Mouse (Mus musculus) heart, embryonic 13.5 days (tissue): Measurements from ENCODE around the gene Coro2a. TPM values are rescaled to one million over a fixed set of nuclear protein-coding genes. Genes with fewer than 3 reads are reported as not detected.
"Not testable (repeated sequence)": the region's sequence is repeated elsewhere in the genome, so short reads cannot be mapped to it uniquely, and the experiment has no call there.

ENCODE experiments used
- ATAC-seq: fragments of 200-750 bp; cut with Nextera tagmentation; 2 replicates; pipeline ENCODE4 v1.8.0; 2017; ENCODE audit warnings: moderate TSS enrichment; ENCODE audit not compliant: insufficient number of reproducible peaks, low FRiP score, low TSS enrichment; ENCODE audit errors: extremely low read depth
- H3K27ac ChIP-seq: fragments of 300-500 bp; sonication (generic); replicated peaks from 2 replicates; pipeline ENCODE4 v1.5.1; 2015; ENCODE audit warnings: moderate library complexity, mild to moderate bottlenecking, inconsistent platforms
- H3K27me3 ChIP-seq: fragments of 300-500 bp; sonication (generic); replicated peaks from 2 replicates; pipeline ENCODE4 v1.6.1; 2015; ENCODE audit warnings: mild to moderate bottlenecking, inconsistent platforms
- H3K36me3 ChIP-seq: fragments of 300-500 bp; sonication (generic); 2 replicates; pipeline ENCODE4 v1.6.1; 2015; ENCODE audit warnings: mild to moderate bottlenecking, inconsistent platforms
- H3K4me1 ChIP-seq: fragments of 300-500 bp; sonication (generic); 2 replicates; pipeline ENCODE4 v1.6.1; 2015; ENCODE audit warnings: inconsistent platforms
- H3K4me2 ChIP-seq: fragments of 300-500 bp; sonication (generic); 2 replicates; pipeline ENCODE4 v1.6.1; 2015; ENCODE audit warnings: inconsistent platforms, mild to moderate bottlenecking, moderate library complexity
- H3K4me3 ChIP-seq: fragments of 300-500 bp; sonication (generic); 2 replicates; pipeline ENCODE4 v1.5.1; 2015; ENCODE audit warnings: moderate library complexity, mild to moderate bottlenecking, inconsistent platforms
- H3K9ac ChIP-seq: fragments of 300-500 bp; sonication (generic); 2 replicates; pipeline ENCODE4 v1.6.1; 2015; ENCODE audit warnings: inconsistent platforms, mild to moderate bottlenecking, moderate library complexity
- H3K9me3 ChIP-seq: fragments of 300-500 bp; sonication (generic); 2 replicates; pipeline ENCODE4 v1.6.1; 2016; ENCODE audit warnings: inconsistent platforms
- WGBS: fragments of 180-500 bp; shearing (Covaris S2); methylation state at CpG from one replicate; pipeline ENCODE4 v1.1.7; 2015; ENCODE audit warnings: mixed read lengths; 5-methylcytosine and 5-hydroxymethylcytosine counted together
- polyA plus RNA-seq: library from polyadenylated mRNA; unstranded; fragments of >200 nt; fragmentation: Nextera tagmentation; extraction: Ambion mirVana; gene quantifications from 2 replicates; pipeline ENCODE4 v1.2.1, GENCODE M21; 2015

The Coro2a gene
- polyA plus RNA-seq, 1 experiment from 2014 or later: 0.76 TPM

GRCm38 (mm10) chr4:46596398-46596797 lies 5.6 kb downstream of the Coro2a start:
- no peak overlapping the region for H3K27ac ChIP-seq
- no peaks in the 10 kb centered on the region for H3K36me3 ChIP-seq
- no peak overlapping the region for H3K4me2 ChIP-seq
- 56% methylated on average over 6 of the region's 6 CpGs for WGBS
- no peak for ATAC-seq
- H3K4me1 ChIP-seq: peaks cover 5% of the 10 kb centered on the region
- H3K27me3 ChIP-seq: peaks cover 75% of the 10 kb centered on the region
- H3K4me3 ChIP-seq: no peak overlapping the region
- no peak overlapping the region for H3K9ac ChIP-seq
- no peaks in the 10 kb centered on the region for H3K9me3 ChIP-seq

- no peak for ATAC-seq
- Histone ChIP-seq H3K4me2 (no peak overlapping the region), H3K9ac (no peak overlapping the region), H3K4me3 (no peak overlapping the region), H3K27ac (no peak overlapping the region), H3K27me3 (peaks cover 53% of the 10 kb centered on the region), H3K36me3 (no peaks in the 10 kb centered on the region), H3K4me1 (no peaks in the 10 kb centered on the region), H3K9me3 (no peaks in the 10 kb centered on the region)
- WGBS: 76% methylated on average over 5 of the region's 5 CpGs
Observed at GRCm38 (mm10) chr4:46594131-46594530, 7.9 kb downstream of the Coro2a start.

- Histone ChIP-seq H3K4me3 (no peak overlapping the region), H3K9ac (no peak overlapping the region), H3K27me3 (peaks cover 46% of the 10 kb centered on the region), H3K4me1 (peaks cover under 1% of the 10 kb centered on the region; the same call in 1 of the 2 replicates), H3K9me3 (no peaks in the 10 kb centered on the region), H3K36me3 (no peaks in the 10 kb centered on the region), H3K4me2 (no peak overlapping the region), H3K27ac (no peak overlapping the region)
- WGBS: 28% methylated on average over 6 of the region's 6 CpGs
- no peak for ATAC-seq
Observed at GRCm38 (mm10) chr4:46593472-46593871, 8.5 kb downstream of the Coro2a start.

- no peak overlapping the region for H3K27ac ChIP-seq
- H3K4me1 ChIP-seq: peaks cover 9% of the 10 kb centered on the region
- H3K27me3 ChIP-seq: peaks cover 31% of the 10 kb centered on the region
- 84% methylated on average over 9 of the region's 9 CpGs for WGBS
- no peak overlapping the region for H3K4me3 ChIP-seq
- no peak overlapping the region for H3K9ac ChIP-seq
- H3K4me2 ChIP-seq: no peak overlapping the region
- no peak for ATAC-seq
- no peaks in the 10 kb centered on the region for H3K9me3 ChIP-seq
- no peaks in the 10 kb centered on the region for H3K36me3 ChIP-seq
Observed at GRCm38 (mm10) chr4:46591833-46592520, 10.0 kb downstream of the Coro2a start.

GRCm38 (mm10) chr4:46590810-46591209 lies 11.2 kb downstream of the Coro2a start:
- no peak for ATAC-seq
- 35% methylated on average over 4 of the region's 4 CpGs for WGBS

GRCm38 (mm10) chr4:46589946-46590684 lies 11.9 kb downstream of the Coro2a start:
- Histone ChIP-seq H3K27ac (no peak overlapping the region), H3K4me1 (peaks cover 23% of the 10 kb centered on the region), H3K27me3 (0 out of 2 replicates have a peak, but pooled peaks cover 15% of the 10 kb centered on the region), H3K9ac (no peak overlapping the region), H3K4me3 (no peak overlapping the region), H3K36me3 (no peaks in the 10 kb centered on the region), H3K4me2 (no peak overlapping the region), H3K9me3 (no peaks in the 10 kb centered on the region)
- WGBS: 59% methylated on average over 5 of the region's 5 CpGs
- ATAC-seq: no peak

More at GRCm38 (mm10) chr4:46590810-46591209, 11.2 kb downstream of the Coro2a start:
- Histone ChIP-seq H3K4me3 (no peak overlapping the region), H3K27me3 (peaks cover 20% of the 10 kb centered on the region; the same call in 1 of the 2 replicates), H3K4me1 (peaks cover 19% of the 10 kb centered on the region), H3K4me2 (no peak overlapping the region), H3K27ac (no peak overlapping the region), H3K9ac (no peak overlapping the region), H3K9me3 (no peaks in the 10 kb centered on the region), H3K36me3 (no peaks in the 10 kb centered on the region)

- Histone ChIP-seq H3K4me2 (no peak overlapping the region), H3K9me3 (no peaks in the 10 kb centered on the region), H3K9ac (no peak overlapping the region), H3K27me3 (0 out of 2 replicates have a peak, but pooled peaks cover 7% of the 10 kb centered on the region), H3K27ac (no peak overlapping the region), H3K4me1 (peaks cover 23% of the 10 kb centered on the region), H3K4me3 (no peak overlapping the region), H3K36me3 (no peaks in the 10 kb centered on the region)
- no peak for ATAC-seq
- 83% methylated on average over 8 of the region's 8 CpGs for WGBS
Observed at GRCm38 (mm10) chr4:46589151-46589550, 12.9 kb downstream of the Coro2a start.

GRCm38 (mm10) chr4:46586473-46586872 lies 15.5 kb downstream of the Coro2a start:
- Histone ChIP-seq H3K36me3 (no peaks in the 10 kb centered on the region), H3K9me3 (peaks cover 3% of the 10 kb centered on the region; the same call in 1 of the 2 replicates), H3K9ac (no peak overlapping the region), H3K27ac (no peak overlapping the region), H3K4me2 (no peak overlapping the region), H3K4me1 (peaks cover 23% of the 10 kb centered on the region), H3K4me3 (no peak overlapping the region), H3K27me3 (no peaks in the 10 kb centered on the region)
- 66% methylated on average over 4 of the region's 4 CpGs for WGBS
- no peak for ATAC-seq

- Histone ChIP-seq H3K4me3 (no peak overlapping the region), H3K27ac (no peak overlapping the region), H3K9me3 (peaks cover 8% of the 10 kb centered on the region; the same call in 1 of the 2 replicates), H3K36me3 (no peaks in the 10 kb centered on the region), H3K4me2 (no peak overlapping the region), H3K27me3 (no peaks in the 10 kb centered on the region), H3K4me1 (peaks cover 23% of the 10 kb centered on the region), H3K9ac (no peak overlapping the region)
- 56% methylated on average over 8 of the region's 8 CpGs for WGBS
- ATAC-seq: no peak
Observed at GRCm38 (mm10) chr4:46585811-46586190, 16.2 kb downstream of the Coro2a start.

GRCm38 (mm10) chr4:46585041-46585810 lies 16.8 kb downstream of the Coro2a start:
- Histone ChIP-seq H3K9me3 (peaks cover 9% of the 10 kb centered on the region; the same call in 1 of the 2 replicates), H3K36me3 (no peaks in the 10 kb centered on the region), H3K27ac (no peak overlapping the region), H3K4me2 (no peak overlapping the region), H3K4me3 (no peak overlapping the region), H3K27me3 (no peaks in the 10 kb centered on the region), H3K9ac (no peak overlapping the region), H3K4me1 (peaks cover 23% of the 10 kb centered on the region)
- WGBS: 74% methylated on average over 13 of the region's 13 CpGs
- ATAC-seq: no peak

GRCm38 (mm10) chr4:46584536-46584935 lies 17.5 kb downstream of the Coro2a start:
- H3K4me1 ChIP-seq: peaks cover 23% of the 10 kb centered on the region
- H3K9me3 ChIP-seq, H3K36me3 ChIP-seq, ATAC-seq, H3K27ac ChIP-seq, H3K4me2 ChIP-seq, H3K9ac ChIP-seq, H3K4me3 ChIP-seq, H3K27me3 ChIP-seq: not testable (repeated sequence)
- WGBS: 69% methylated on average over 3 of the region's 3 CpGs
